Mouse (Mus musculus) gastrocnemius, postnatal 4 days (tissue): ENCODE results near the gene Impg1. TPM values are rescaled to one million over a fixed set of nuclear protein-coding genes. Genes with fewer than 3 reads are reported as not detected.

ENCODE experiments used
- DNase-seq, 2 experiments: peaks; one replicate each; pipeline ENCODE4 v3.0.0; 2021 to 2022; ENCODE audit warnings: low spot score in 2 of 2, mixed read lengths in 2 of 2
- long read RNA-seq, 2 experiments: library from polyadenylated mRNA; stranded (forward); transcript quantifications; one replicate each; pipeline ENCODE4 v2.0.0; 2021
- total RNA-seq, 2 experiments: library from RNA; stranded (reverse); gene quantifications; 2 replicates each; pipeline ENCODE4 v1.2.3; 2021

The Impg1 gene
- under 1 TPM; 0.12 to 0.13 TPM for total RNA-seq
- long read RNA-seq, experiment 1, result 0 reads
- long read RNA-seq, experiment 2, partial matches to known transcripts, result 1 of 1 reads
- long read RNA-seq, experiment 2, other reads (novel, unspliced or antisense), result 0 of 1 reads

DNA sequence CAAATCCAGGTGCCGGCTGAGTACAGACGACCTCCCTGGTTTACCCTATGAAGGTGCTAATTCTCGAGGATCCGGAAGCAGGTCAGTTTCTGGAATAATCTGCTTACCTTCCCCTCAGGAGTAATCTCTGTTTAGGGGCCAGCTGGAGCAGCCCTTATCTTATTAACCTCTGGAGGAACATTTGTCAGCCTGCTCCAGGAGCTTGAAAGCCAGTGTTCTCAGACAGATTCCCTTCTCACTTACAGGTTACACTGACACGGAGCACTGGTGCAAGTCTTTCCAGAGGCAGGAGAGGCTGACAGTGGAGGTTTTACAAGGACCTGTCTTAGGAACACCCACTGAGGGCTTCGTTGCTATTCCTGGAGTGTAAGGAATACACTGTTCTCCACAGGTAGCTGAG lies at the start of gene Impg1:
Impg1 (minus strand) TSS at position 101 of the 400 bp plus-strand sequence.
- no peak for DNase-seq

DNA sequence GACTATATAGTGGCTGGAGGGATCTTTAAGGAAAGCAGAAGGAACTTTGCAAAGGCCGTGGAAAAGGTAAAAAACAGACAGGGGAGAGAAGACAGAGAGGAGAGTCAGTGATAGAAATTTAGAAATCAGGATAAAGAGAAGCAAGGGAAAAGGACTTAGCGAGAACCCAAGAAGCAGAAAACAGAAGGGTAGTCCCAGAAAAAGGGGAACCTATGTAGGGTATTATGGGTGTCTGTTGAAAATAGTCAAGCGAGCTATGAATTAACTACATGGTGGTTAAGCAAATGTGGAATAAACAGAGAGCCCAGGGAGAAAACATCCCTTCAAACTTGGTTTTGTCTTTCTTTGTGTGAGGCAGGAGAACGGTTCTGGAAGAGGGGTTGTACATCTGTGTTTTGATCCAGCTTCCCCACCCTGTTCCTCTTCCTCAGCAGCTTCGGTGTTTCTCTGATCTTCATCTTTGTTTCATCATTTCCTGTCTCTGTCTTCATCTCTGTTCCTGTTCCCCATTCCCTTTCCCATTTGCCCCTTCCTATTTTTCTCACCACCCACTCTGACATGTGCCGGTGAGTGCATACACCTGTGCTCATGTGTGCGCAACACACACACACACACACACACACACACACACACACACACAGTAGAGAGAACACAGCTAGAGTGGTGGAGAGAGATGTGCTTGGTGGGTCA lies 44.3 kb upstream of the Impg1 start:
- DNase-seq, result no peak

DNA sequence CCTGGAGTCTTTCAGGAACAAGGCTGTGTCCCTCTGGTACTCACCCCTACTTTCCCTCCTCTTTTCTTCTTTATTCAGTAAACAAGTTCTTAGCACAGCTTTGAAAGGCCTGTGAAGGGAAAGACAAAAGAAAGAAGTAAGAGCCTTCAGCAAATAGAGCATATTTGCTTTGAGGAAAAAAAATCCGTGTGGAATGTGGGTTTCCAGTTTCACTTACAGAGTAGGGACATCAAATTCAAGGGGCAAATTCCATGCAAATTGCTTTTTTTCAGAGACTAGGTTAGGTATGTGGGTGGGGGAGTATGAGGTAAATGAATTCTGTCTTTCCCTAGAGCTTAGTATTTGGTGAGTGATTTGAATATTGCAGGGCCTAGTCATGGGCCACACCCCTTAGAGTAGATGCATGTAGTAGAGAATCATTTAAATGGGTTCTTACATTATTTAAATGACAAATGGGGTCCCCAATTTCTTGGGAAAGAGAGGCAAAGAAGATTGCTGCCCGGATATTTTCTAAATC lies 39.3 kb upstream of the Impg1 start:
- no peak for DNase-seq

DNA sequence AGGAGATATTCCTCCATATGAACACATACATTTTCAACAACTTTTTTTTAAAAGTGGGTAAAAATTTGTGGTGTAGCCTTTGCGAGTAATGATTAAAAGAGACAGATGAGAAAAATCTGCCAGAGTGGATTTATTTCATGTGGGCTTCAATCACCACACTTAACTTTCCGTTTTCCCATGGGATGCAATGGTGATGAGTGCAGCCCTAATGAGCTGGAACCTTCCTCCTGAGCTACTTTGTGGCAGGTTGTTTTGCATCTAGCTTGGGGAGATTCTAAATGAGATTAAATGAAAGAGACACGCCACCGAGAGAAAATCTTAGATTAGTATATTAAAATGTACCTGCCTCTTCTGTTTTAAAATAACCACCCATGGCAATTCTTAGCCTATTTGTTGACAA lies 26.3 kb upstream of the Impg1 start:
- no peak for DNase-seq

DNA sequence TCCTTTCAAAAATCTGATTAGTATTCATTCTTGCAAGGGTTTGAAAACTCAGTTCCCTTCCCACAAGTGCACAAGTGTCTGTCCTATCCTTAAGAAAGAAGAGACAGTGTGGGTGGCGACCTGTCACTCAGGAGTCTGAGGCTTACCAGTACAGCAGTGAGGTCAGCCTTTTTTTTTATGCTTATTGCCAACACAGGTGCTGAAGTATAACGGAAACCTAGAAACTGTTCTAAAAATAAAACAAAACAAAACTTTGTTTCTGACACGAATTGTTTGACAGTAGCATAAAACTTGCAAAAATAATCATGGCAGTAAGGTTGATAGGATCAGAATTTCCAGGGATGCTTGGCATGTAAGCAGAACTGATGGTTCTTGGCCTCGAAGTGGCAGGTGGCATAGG lies 4.9 kb downstream of the Impg1 start:
- no peak for DNase-seq

DNA sequence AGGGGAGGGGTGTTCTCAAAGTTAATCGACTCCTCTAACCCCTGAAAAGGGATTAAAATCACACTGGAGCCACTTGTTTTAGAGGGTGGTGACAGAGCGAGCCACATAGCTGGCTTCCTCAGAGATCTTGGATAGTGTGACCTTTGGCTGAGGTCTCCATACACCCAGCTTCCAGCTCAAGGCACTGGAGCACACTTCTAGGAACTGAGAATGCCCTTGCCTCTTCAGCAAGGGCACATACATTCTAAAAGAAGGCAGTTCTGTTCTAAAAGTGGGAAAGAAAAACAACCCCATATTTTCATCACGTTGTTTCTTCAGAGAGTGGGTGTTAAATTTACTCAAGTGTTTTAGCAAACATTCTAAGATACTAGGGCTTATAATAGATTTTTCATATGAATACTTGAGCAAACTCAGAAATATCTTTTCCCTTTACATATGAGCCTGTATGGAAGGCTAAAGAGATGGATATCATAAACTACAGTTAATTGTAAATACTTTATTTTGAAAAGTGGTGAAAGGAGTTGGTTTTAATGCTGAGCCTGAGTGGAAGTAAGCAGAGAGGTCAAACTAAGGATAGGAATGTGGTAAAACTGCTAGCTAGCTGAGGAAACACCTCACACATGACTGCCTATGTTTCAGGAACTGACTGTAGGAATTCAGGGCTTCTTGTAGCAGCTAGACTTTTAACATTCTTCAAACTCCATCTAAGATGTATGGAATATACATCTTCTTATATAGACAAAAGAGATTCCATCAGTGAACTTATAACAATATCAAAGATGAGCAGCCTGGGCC lies 14.6 kb downstream of the Impg1 start:
- no peak for DNase-seq

DNA sequence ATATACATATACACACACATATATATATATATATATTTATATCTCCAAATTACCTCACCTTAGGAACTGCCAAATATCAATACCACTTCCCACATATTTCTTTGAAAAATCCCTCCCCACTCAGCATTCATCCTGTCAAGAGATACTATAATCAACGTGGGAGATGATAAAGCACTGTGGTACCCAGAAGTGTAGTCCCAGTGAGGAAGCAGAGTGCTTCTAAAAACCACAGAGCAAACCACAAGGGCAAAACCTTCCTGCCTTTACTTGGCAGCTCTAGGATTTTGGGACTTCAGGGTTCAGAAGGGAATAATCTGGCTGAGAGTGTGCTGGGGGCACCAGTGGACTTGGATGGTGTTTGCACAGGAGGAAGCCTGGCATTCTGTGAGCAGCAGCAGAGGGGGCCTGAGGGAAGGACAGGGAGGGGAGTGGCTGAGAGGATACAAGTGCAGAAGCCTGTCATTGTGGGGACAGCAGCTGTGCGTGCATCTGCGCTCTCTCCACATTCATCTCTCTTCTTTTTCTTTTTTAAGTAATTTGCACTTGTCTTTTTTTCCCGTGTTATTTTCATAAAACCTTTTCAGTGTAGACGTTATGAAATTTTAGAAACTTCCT lies 24.1 kb downstream of the Impg1 start:
- no peak for DNase-seq

DNA sequence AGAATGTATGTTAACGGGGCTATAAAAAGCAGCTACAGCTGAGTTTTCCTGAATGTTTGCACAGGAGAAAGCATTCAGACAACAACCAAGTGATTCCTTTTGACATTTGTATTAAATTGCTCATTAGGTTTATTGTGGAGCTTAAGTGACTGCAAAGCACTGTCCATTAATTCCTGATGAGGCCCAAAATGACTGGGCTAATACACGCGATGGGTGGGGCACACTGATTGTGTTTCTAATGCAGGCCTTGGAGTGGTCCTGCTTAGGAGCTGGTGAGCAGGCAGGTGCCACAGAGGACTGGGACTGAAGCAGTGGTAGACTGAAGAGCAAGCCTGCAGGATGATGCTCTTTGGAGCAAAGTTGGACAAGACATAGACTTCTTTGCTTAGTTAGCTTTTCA lies 73.9 kb downstream of the Impg1 start:
- no peak for DNase-seq

DNA sequence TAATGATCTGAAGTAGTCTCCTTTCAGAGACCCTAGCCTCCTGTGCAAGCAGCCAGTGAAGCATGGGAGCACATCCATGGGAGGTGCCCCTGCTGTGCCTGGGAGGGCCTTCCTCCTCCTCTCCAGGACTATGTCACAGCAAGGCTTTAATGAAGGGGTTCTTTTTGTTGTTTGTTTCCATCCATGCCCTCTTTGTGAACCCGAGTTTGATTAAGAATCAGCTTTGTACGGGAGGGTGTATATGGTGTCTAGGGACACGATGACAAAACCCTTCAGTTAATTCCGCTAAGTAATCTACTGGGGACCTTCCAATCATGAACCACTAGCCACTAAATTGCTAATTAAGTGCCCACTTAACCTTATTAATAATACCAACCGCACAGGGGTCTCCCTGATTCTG lies 74.3 kb downstream of the Impg1 start:
- no peak for DNase-seq

DNA sequence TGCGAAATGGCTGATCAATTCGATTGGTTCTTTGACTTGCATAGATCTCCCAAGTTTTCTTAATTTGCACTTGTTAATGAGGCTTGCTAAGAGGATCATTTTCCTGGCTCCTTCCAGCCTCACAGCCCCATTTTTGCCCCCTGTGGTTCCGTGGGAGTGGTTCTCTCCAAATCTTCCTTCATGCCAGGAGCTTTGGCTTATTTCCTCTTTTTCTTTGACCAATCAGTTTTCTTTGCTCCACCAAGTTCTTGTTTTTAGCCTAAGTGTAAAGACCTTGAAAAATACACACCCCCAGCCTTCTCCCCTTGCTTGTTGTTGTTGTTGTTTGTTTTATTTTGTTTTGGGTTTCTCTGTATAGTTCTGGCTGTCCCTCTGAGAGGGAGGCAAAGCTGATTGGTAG lies 77.4 kb downstream of the Impg1 start:
- DNase-seq, result no peak

DNA sequence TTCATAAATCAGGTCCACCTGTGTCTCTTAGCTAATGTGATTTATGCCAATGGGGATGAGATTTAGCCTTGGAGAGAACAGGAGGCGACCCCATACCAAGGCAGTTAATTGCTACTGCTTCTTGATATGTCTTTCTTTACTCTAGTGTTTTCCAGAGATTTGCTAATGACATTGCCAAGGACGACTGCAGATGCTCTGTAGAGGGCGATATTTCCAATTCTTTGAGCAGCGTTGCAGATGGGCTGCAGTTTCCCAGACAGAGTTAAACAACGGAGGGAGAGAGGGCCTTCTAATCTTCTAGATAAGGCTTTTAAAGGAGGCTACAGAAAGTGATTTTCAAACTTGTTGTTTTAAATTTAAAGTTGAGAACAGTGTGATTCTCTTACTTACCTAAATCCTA lies 78.8 kb downstream of the Impg1 start:
- DNase-seq, result no peak

DNA sequence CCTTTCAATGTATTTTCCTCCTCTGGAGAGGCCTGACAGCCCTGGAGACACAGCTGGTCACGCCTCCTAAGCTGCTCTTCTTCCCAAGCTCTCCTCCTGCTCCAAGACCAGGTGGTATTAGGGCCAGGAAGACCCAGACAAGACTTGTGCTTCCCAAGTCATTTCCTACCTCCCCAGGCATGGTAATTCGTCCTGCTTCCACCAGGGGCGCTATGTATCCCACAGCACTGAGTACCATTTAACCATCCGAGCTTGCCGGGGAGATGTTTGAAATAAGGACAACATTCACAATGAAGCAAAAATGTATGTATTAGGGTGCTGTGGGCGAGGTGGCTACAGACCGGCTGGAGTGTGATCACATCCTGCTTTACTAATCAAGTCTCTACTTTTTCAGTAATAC lies 79.3 kb downstream of the Impg1 start:
- no peak for DNase-seq

DNA sequence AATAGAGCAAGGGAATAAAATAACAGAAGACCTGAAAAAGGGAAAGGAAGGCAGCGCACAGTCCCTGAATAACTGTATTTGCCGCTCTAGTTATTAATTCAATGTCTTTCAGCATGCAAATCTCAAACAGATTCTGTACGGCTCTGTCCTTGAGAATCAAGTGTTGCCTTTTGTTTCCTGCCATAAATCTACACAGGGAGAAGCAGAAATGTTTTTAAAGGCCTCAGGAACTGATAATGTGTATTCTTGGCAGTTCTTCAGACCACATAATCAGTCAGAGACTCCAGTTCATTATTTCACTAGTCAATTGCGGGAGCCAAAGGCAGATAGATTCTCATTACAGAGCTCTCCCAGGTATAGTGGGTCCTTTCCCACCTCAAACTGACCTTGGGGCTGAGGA lies 82.6 kb downstream of the Impg1 start:
- DNase-seq, result no peak

DNA sequence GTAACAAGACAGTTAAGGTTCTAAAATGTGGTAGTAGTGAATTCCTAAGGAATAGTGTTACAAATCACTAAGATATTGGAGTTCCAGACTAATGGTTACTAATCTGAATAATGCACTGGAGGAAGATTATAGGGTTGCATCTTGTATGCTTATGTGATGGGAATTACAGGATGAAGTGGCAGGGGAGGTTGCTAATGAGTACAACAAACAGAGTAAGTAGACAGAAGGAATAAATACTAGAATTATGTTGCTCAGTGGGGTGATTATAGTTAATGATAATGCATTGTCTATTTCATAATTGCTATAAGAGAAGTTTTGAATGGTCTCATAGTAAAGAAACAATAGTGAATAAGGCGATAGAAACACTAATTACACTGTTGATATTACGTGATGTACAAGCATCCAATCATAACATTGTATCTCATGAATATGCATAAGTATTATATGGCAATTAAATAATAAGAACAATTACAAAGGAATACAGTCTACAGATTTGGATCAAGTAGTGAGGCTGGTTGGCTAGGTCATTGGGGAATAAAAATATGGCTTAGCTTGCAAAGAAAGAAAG lies 85.1 kb downstream of the Impg1 start:
- no peak for DNase-seq

DNA sequence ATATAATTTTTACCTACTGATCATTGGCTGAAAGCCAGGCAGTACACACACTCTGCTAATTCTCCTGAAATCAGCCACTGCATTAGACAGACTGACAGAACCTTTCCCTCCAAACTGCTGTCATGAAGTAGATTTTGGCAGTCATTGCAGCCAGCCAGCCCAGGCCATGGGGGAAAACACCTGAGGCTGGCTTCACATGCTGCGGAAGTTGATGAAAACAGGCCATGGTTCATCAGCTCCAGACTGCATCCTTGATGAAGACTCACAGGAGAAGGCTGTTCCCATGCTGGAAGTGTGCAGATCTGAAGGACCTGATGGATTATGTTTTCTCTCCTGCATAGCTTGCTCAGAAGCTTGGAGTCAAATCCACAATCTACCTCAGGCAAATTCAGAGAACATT lies 91.2 kb downstream of the Impg1 start:
- no peak for DNase-seq

DNA sequence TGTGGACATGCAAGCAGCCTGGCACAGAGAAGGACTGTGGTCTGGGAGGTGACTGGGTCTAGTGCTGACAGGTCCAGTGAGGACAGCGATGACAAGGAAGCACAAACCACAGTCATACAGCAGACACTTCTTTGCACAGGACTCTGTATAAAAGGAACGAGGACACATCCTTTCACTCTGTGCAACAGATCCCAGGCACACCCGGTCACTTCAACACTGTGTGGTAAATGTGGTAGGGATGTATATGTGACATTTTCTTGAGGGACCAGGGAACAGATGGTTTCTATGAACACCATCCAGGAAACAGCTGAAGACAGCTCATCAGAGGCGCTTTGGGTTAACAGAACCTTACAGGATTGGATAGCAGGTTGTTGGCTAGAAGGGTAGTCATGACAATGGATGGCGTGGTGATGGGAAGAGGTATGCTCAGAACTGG lies 92.0 kb downstream of the Impg1 start:
- no peak for DNase-seq

DNA sequence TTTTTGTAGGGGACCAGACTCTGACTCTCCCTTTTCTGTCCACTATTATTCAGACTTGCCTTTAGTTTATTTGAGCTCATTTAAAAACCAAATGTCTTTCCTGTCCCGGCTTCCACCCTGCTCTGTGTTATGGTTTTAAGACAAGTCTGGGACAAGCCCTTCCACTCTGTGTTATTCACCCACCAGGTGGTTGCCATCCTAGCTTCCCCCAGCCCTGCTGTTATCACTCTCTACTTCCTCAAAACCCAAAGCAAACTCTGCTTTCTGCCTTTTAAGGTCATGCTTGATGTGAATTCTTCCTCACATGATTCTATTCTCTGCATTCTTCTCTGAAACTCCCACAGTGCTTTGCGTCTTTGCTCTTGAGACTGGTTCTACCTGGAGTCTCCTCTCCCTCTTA lies 96.6 kb downstream of the Impg1 start:
- DNase-seq, result no peak

DNA sequence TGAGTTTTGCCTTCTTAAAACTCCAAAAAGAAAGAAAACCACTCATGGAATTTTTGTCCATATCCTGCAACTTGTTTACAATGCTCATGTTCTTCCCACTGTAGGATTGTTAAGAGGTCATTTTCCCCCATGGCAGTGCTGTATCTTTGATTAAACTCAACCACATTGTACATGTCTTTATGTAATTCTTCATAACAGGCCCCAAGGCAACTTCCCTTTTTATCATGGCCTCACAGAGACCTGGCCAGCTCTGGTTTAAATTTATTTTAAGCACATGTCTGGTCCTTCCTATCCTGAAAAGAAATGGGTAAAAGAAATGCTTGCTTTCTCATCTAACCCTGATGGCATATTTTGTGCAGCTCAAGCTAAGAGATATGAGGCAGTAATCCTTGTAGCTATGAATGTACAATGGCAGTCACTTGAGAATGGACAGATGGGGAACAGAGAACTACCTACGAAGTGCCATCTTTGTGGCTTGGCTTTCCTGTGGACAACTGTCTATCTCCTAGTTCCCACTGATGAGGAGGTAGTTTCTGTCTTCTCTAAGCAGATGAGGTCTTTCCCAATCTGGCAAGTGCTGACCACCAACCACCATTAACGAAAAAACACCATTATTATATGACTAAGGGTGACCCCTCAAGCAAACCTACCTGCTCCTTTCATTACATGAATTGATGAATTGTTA lies 97.6 kb downstream of the Impg1 start:
- DNase-seq, result no peak

DNA sequence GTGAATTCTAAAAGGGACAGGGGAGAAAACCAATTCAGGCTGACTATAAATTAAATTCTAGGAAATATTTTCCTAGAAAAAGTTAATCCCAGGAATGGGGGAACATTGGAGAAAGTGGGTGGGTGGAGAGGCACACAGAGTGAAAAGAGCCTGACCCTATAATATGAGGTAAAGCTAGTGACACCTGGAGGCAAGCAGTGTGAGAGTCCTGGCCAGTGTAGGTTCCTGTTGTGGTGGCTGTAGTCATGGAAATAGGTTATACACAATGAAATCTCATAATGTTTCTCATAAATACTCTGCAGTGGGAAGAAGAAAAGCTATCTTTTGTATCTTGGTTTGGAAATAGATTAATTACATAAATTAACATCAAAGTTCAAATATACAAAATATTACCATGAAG lies 105.2 kb downstream of the Impg1 start:
- DNase-seq, result no peak

DNA sequence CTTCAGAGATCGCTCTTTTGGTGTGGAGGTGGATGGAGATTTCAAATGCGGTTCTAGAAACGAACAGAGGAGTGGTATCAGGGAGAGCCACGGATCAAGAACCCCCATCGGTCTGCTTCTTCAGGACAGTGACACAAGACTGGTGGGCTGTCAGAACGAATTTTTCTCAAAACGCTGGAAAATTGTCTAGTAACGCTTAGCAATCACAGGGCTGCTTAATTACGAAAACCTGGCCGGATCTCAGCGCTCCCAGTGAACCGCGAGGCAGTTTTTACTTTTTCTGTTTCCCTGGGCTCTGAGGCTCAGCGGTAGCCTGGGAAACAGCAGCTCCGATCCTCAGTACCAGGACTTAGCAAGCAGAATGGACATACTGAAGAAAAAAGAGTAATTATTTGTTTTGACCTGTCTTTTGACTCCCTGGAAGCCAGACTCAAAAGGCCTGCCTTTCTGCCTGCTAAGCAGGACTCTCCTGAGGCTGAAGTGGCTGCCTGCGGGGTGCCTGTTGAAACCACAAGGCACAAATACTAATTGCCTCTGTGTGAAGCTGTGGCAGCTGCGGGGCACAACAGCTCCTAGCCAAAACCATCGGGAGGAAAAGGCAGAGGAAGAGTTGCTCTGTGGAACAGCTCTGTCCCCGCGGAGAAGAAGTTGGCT lies 113.5 kb downstream of the Impg1 start:
- no peak for DNase-seq

DNA sequence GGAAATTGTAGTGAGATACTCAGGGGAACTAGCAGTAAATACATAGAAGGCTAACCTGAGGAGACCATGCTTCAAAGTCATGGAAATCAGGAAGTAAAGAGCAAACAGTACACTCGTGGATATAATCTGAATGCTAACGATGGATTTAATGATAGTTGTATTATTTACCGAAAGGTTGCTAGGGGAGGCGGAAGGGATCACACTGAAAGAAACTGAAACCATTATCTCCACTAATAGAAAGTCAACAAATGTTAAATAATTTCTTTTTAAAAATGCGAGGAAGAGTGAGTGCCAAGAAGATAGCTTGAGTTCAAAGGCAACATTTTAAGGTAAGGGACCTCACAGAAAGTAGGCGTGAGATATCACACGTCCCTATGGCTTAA lies 114.0 kb downstream of the Impg1 start:
- no peak for DNase-seq
